Mouse (Mus musculus) spleen, adult 2 months (tissue): ENCODE results near the gene Ect2l.

Experiments used
- CTCF ChIP-seq: fragments of 200-500 bp; IDR thresholded peaks from 2 replicates; pipeline ENCODE4 v1.5.1; 2011; ENCODE audit warnings: mild to moderate bottlenecking, inconsistent platforms; ENCODE audit not compliant: insufficient read depth, insufficient read length, insufficient replicate concordance; ENCODE audit errors: extremely low read depth
- POLR2A ChIP-seq: fragments of 200-500 bp; IDR thresholded peaks from 2 replicates; pipeline ENCODE4 v1.6.1; 2011; ENCODE audit warnings: low read depth, low read length, inconsistent platforms

GRCm38 (mm10) chr10:18213373-18213772 is 2.7 kb upstream of the Ect2l start:
- TF ChIP-seq CTCF, result no peak
- no peak for TF ChIP-seq POLR2A
